Mouse (Mus musculus) c-Kit-positive CD71-positive TER-119-negative erythroid progenitor cells, embryonic 14.5 days (primary cell): Measurements from ENCODE around the gene 4930518I15Rik.
A peak's percentile ranks its signal among the peaks of the same experiment; 100 is the strongest.
"Not testable (repeated sequence)": the region's sequence is repeated elsewhere in the genome, so short reads cannot be mapped to it uniquely, and the experiment has no call there.

ENCODE experiments used
- DNase-seq: peaks from one replicate; pipeline ENCODE4 v3.0.0-alpha.2; 2013; ENCODE audit warnings: low read depth

The 4930518I15Rik gene

DNA sequence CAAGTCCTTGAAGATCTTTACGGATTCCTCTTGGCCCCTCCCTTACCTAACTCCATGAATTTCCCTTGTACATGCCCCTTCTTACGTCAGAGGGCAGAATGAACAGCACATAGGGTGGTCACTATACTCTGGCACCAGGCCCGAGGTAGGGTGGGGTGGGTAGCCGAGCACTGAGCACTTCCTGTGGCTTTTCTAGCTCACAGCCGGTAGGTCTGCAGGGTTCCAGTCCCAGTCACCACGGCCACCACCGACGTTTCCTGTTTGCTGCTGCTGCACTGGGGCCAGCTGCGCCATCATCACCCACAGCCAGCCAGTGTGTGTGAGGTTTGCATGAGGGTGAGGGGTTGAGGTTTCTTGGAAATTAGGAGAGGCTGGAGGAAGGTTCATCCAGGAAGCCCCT is 20.0 kb upstream of the 4930518I15Rik start:
- DNase-seq = no peak

DNA sequence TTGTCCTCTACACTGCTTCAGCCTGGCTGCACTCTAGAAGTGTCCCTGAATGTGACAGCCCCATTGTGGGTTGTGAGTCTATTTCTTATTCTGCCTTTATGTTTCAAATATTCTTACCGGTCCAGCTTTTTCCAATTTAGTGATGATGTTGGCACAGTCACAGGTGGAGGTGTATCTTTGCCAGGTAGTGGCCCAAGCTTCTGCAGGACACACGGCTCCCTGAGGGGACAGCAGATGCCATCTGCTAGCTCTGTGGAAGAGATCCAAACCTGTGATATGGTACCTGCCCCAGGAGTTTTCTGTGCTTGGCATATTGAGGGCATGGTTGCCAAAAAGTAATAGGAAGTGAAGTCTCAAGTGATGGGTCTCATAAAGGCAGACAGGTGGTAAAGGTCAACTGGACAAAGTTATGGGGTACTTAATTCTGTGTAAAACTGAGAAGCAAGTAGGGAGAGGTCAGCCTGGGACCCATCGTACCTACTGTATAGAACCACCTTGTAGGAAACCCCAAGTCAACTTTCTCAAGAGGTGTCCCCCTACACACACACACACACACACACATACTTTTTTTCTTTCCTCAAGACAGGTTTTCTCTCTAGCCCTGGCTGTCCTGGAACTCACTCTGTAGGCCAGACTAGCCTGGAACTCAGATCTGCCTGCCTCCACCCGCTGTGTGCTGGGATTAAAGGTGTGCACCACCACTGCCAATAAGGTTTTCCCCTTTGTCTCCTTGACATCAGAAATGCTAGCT is 17.2 kb upstream of the 4930518I15Rik start:
- DNase-seq = no peak

DNA sequence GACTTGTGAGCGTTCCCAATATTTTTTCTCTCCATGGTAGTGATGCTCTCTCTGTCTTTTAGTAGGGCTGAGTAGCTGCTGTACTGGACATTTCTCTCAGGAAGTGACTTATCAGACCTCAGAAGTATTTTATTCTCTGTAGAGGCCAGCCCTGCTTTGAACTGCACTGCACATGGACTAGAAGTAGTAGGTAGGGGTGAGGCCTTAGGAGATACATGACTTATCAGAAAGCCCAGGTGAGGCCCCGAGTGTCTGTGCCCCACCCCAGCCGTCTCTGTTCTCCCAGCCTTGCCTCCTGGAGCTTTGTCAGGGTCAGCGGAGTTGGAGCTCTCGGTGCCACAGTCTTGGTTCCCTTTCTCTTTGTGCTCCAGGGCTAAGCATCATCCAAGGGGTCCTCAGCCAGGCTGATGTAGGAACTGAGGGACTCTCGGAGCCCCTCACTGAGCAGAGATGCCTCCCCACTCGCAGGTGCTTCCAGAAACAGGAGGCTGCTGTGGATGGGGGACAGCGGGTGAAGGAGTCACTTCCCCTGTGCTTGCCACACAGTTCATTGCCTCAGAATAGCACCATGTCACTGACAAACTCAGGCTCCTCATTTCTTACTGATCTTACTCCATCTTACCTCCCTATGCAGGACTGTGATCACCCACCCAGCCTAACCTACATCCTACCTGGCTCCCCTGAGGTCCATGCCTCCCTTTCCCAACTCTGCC is 16.5 kb upstream of the 4930518I15Rik start:
- no peak for DNase-seq

DNA sequence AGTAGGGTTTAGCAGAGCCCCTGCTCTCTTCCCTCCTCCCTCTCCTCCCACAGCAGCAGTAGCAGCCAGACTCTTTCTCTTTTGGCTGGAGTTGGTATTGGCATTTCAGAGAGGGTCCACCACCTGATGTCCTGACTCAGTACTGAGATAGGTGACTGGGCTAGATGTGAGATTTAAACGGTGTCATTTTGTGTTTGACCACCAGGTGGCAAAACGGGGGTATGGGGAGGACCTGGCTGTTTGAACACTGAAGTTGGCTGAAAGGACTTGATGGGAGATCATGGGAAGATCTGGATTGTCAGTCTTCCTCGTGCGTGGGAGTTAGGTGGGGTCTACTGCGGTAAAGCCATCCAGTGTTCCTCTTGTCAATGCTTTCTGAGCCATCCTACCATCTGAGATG is 15.9 kb upstream of the 4930518I15Rik start:
- DNase-seq = peak; percentile 75

DNA sequence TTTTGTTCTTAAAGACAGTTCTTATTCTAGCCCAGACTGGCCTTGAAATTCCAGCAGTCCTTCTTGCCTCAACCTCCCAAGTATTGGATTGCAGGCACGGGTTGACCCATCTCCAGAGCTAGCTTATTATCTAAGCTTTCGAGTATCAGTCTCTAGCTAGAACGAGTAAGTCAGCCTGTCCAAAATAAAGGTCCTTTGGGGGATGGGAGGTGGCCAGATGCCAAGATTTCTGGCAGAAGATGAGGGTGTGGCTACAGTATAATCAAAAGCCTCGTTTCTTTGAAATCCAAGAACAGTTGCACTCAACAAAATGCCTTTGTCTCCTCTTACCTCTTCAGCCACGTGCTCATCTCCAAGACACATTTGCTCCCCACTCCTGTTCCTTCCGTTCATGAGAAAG is 12.8 kb upstream of the 4930518I15Rik start:
- DNase-seq = peak; percentile 56

DNA sequence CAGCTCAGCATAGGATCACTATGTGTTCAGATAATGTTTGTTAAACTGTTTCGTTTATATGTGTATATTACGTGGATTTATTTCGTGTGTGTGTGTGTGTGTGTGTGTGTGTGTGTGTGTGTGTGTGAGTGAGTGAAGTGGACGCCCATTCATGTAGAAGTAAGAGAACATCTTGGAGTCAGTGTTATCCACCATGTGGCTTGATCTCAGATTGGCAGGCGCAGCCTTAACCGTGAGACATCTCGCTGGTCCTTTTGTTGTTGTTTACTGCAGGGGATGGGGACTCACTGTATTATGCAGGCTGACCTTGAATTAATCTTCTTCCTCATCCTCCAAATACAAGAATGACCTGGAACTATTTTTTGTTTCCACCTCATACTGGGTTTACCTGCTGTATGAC is 11.8 kb upstream of the 4930518I15Rik start:
- DNase-seq = no peak

DNA sequence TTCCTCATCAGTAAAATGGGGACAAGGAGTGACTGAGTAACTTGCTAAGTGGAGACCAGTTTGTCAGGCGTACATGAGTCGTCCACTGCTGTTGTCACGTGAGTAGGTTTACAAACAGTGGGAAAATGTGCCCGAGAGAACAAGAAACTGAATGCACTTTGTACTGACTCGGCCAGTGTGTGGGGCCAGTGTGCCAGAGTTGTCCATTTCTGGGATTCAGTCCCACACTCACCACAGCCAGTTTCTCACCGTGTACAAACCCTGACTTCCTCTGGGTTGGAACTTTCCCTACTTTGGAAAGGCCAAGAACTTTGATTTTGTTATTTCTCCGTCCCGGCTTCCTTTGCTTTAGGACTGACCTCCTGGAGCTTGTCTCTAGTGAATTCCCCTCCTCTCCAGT is 11.2 kb upstream of the 4930518I15Rik start:
- DNase-seq = no peak

DNA sequence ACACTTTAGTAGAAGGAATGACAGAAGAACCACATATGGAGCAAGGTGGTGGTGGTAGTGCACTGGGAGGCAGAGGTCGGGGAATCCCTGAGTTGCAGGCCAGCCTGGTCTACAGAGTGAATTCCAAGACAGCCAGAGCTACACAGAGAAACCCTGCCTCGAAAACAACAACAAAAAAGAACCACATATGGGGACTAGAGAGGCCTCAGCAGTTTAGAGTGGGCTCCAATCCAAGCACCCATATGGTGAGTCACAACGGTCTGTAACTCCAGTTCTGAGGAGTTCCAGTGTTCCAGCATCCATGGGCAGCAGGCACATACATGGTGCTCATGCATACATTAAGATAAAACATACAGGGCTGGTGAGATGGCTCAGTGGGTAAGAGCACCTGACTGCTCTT is 6.7 kb upstream of the 4930518I15Rik start:
- DNase-seq = no peak

DNA sequence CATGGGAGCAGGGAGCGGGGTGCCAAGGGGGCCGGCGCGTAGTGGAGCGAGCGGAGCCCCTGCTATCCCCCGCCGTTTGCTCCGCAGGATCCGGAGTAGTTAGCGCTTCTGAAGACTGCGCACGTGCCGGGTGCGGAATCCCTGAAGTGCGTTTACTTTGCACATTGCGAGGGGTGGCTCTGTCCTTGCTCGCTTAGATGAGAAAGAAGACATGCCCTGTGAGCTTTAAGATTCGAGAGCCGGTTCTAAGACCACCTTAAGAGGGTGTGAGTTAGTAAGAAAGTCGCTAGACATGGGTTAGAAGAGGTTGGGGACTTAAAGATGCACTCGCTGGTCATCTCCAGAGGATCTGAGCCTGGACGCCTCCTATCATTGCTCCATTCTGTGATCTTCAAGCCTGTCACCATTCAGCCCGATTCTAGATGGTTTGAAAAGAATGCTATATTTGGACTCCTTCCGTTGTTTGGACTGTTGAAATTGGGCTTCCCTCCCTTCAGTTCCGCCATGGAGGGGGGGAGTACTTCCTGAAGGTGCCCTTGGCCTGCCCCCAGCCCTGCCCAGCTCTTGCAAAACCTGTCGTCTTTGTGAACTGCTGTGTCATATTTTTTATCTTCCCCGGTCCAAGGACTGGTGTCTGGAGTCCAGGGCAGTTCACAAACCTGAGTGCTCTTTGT is 5.9 kb upstream of the 4930518I15Rik start:
- DNase-seq = no peak

DNA sequence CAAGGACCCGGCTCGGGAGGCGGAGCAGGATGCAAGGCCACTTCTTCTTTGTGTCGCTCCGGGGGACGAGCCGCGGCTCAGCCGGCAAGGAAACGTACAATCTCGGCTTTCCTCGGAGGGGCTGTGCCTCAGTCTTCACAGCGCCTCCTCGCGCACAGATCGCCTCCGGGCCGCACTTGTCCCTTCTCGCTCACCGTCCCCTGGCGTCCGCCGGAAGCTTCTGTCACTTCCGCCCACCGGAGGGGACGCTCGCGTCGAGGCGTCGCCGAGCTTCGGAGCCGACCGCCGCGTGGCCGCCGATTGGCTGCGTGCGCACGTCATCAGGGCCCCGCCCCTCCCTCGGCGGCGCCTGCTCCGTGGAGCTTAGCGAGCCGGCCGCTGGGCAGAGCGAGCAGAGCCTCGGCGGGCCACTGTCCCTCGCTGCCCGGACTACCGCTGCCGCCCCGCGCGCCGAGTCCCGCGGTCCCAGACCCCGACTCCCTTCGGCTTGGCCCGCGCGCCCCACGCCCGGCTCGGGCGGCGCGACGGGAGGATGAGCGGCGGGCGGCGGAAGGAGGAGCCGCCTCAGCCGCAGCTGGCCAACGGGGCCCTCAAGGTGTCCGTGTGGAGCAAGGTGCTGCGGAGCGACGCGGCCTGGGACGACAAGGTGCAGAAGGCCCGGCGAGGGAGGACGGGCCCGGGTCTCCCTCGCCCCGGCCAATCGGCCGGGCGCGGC is 5.2 kb upstream of the 4930518I15Rik start, which contains the start of gene Rab5if:
Gene Rab5if, plus strand, starts transcription at position 357 of the 715 bp plus-strand sequence.
- DNase-seq = peak; percentile 92

DNA sequence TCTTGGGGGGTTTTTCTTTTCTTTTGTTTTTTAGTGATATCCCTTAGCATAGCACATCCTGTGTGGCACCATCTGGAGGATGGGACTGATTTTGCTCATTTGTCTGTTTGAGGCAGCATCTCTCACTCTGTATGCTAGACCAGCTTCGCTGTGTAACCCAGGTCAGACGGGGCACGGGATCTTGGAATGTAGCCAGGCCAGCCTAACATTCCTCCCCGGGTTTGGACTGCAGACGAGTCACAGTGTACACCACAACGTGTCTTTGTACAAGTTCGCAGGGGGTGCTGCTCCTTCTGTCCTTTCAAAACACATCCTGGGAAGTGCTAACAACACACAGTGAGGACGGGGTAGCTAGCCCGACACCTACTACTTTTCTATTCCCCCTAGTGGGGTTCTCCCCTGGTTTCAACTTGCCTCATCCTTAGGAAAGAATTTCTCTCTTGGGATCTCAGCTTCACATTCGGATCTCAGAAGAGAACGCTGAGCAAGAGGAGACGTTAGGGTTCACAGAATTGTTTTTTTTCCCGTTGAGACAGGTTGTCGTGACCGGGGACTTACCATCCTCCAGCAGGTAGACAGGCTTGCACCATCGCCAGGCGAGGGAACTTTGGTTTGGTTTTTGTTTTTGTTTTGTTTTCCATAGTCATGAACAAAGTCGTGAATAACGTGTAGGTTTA is 4.4 kb upstream of the 4930518I15Rik start:
- DNase-seq = no peak

DNA sequence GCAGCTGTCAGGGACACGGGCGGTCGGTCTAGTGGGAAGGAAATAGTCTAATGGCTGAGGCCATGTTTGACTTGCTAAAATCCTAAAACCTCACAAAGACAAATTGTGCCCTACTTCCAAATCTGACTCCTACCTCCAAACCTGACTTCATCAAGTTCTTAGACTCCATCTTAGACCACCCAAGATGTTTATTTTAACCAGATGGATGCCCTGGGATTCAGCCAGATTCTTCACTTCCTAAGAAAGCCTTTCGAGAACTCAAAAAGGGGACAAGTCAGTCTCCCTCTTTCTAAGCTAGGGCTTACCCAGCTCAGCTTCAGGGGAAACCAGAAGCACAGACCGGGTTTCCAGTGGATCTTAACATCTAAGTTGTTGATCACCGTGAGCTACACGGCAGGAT is 925 bp upstream of the 4930518I15Rik start:
- no peak for DNase-seq

DNA sequence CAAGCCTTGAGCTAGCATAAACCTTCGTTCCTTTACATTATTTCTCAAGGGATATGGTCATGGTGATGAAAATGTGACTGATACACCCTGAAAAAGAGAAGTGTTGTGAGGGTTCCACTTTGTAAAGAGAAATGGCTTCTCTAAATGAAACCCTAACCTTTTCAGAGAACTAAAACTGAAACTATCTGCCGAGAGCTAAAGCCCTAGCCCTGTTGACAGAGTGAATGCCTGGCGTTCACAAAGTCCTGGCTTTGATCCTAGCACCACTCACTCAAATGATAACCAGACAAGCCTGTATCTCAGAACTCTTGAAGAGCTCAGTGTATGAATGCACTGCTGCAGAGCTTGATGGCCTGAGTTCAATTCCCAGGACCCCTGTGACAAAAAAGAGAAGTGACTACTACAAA is 358 bp downstream of the 4930518I15Rik start:
- DNase-seq = no peak

DNA sequence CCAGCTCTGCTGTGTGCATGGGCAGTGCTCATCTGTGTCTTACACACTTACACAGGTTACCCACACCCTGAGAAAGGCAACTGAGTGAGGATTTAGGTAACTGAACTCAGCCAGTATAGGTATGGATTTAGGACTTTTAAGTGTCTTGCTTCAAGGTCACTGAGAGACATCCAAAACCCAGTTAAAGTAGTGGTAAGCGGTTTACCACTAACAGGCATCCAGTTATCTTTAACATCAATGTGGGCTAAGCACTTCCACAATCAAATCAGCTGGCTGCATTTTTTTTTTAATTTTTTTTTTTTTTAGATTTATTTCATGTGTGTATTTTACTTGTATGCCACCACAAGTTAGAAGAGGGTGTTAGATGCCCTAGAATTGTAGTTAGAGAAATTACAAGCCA is 1.4 kb downstream of the 4930518I15Rik start:
- DNase-seq = no peak

DNA sequence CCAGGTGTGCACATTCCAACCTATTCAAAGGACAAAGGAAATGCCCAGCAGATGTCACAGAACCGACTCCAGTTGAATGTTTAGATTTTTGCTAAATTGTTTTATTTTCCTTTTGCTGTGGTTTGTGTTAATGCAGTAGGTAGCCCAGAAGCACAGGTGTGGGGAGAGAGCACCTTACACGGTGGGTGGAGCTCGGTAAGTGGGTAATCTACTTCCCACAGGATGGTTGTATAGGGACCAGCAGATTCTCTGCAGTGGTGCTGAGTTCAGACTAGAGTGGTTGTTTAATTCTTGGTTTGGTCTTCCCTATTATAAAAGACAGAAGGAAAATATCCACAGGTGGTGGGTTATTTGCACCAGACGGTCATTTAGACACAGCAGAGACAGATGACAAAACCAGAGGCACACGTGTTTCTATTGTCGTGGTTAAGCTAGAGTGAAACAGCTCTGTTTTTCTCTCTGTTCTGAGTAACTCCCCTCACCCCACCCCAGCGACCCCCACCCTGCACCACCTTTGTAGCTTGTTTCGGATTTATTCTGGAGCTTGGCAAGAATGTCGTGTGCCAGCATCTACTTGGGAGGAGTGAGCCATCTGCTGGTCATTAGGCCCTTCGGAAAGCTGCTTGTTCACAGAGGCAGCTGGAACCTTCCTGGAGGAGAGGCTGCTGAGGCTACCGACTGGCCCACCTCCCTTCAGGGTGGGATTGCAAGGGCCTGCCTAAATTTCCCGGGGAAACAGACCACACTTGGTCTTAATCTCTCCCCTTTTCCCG is 3.6 kb downstream of the 4930518I15Rik start:
- not testable (repeated sequence) for DNase-seq

DNA sequence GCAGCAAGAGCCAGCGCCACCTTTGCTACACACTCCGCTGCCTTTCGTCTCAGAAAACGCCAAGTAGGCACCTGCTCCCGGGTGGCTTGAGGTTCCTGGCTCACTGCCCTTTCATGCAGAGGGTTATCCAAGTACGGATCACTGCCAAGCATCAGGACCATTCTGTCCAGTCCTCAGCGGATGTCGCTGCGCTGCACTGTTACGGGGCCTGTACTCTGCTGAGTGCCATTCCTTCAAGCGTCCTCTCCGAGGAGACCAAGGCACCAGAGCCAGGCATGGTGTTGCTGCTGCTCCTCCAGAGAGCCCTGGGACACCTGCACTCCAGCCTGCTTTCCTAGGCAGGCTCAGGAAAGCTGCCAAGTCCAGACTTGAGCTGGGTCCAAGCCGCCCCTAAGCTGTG is 4.2 kb downstream of the 4930518I15Rik start:
- not testable (repeated sequence) for DNase-seq

DNA sequence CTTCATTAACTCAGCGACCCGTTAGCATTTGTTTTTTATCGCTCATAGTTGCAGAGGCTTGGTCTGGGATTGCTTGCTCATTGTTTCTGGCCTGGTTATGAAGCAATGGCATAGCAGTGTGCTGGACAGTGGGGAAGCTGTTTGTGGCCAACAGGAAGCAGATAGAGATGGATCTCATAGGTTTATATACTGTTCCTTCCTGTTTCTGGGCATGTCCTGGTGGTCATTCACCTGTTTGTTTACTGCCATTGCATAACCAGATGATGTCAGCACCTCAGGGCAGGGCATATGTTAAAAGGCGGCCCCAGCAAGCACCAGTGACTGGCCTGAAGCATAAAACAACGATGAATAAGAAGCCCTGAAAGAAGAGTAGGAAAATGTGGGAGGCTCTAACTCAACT is 7.2 kb downstream of the 4930518I15Rik start:
- DNase-seq = no peak

DNA sequence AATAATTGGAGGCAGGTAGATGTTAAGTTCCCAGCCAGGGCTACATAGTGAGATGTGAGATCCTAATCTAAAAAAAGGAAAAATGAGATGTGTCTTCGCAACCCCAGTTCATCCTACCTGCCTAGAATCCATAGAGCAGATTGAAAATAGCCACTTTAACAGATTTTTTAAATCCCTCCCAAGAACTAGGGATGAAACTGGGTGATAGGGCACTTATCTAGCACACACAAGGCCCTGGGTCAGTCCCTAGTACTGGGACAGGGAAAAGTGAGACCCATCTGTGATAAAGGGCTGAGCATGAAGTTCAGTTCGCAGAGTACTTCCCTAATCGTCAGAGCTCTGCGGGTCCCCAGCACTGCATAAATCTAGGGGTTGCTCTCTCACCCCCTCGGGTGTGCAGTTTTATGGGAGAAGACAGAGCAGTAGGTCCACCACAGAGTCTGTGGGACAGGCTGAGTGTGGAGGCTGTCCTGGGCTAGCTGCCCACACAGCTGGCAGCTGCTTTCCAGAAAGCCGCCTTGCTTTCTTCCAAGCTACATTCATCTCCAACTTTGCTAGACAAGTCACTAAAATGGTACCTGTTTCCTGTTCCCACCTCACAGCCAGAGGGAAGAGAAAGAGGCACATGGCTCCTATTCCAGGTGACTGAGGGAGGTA is 9.1 kb downstream of the 4930518I15Rik start:
- no peak for DNase-seq

DNA sequence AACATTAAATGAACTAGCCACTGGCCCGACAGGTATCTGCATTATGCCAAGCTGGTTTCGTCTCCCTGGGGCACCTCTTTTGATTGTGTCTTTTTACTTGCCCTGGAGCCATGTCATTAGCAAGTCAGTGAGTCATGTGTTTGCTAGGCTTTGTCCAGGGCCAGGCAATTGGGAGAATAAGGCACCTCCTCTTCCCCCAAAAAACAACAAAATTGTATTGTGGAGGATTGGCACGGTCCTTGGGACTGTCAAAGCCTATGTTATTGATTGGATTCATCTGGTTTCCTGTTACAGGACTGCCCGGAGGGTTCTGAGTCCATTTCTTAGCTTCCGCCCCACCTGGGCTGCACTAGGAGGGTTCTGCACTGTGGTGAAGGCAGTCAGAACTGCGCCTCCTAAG is 10.1 kb downstream of the 4930518I15Rik start:
- no peak for DNase-seq

DNA sequence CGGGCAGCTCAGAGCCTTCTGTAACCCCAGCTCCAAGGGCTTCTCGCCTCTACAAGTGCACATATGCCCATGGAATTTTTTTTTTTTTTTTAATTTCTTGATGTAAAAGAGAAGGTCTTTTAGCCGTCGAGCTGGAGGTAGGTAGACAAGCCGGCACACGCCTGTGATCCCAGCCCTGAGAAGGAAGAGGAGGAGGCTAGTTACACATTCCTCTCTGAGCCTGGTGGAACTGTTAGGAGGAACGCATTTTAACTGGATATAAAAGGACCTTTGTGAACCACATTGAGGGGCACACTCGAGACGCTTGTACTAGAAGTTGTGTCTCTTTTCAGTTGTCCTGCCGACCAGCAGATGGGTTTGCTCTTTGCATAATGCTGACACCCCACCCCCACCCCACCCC is 13.0 kb downstream of the 4930518I15Rik start:
- no peak for DNase-seq
